Mouse (Mus musculus) left cerebral cortex, adult 6 months (tissue): ENCODE data around the gene L3hypdh. TPM values are rescaled to one million over a fixed set of nuclear protein-coding genes. Genes with fewer than 3 reads are reported as not detected.

Source experiments
- long read RNA-seq, 2 experiments: library from polyadenylated mRNA; unstranded; transcript quantifications; one replicate each; pipeline ENCODE4 v2.0.0; 2019 to 2020
- polyA plus RNA-seq: library from polyadenylated mRNA; unstranded; fragments of <200 nt; fragmentation: Nextera tagmentation; gene quantifications from 2 replicates; pipeline ENCODE4 v1.2.3, GENCODE M21; 2021

Gene L3hypdh
- 5.6 and 5.8 TPM in 2 replicates for polyA plus RNA-seq
- long read RNA-seq, experiment 1, transcript L3hypdh-201 (5 exons, 1,831 nt) = major isoform, 12 of 23 reads
- long read RNA-seq, experiment 1, partial matches to known transcripts = 0 of 23 reads
- long read RNA-seq, experiment 1, other reads (novel, unspliced or antisense) = 11 of 23 reads
- long read RNA-seq, experiment 2, transcript L3hypdh-201 (5 exons, 1,831 nt) = major isoform, 5 of 12 reads
- long read RNA-seq, experiment 2, partial matches to known transcripts = 0 of 12 reads
- long read RNA-seq, experiment 2, other reads (novel, unspliced or antisense) = 7 of 12 reads

GRCm38 (mm10) chr12:72085329-72086165 is at the start of gene L3hypdh, which contains the start of gene Jkamp:
TSS of gene L3hypdh (minus strand) at chr12:72085439.
TSS of gene Jkamp (plus strand) at chr12:72085589.

GRCm38 (mm10) chr12:72070327-72071269 is 14.6 kb downstream of the L3hypdh start, which contains the start of gene Gpr135:
TSS of gene Gpr135 (minus strand) at chr12:72071125.

Other genes starting within 250 kb of the L3hypdh start
- gene Gpr135, start 14.3 kb downstream of the L3hypdh start, polyA plus RNA-seq = 5.0 and 8.7 TPM in 2 replicates
- 122 and 130 TPM in 2 replicates for gene Jkamp, start 150 bp upstream of the L3hypdh start, polyA plus RNA-seq
- not detected in 2 replicates for gene Ccdc175, start 99.6 kb upstream of the L3hypdh start, polyA plus RNA-seq